Mouse (Mus musculus) adrenal gland, postnatal 10 days (tissue): ENCODE measurements around the gene Chchd4. TPM values are rescaled to one million over a fixed set of nuclear protein-coding genes. Genes with fewer than 3 reads are reported as not detected.
"Not testable (repeated sequence)": the region's sequence is repeated elsewhere in the genome, so short reads cannot be mapped to it uniquely, and the experiment has no call there.

Experiments used
- DNase-seq: peaks from one replicate; pipeline ENCODE4 v3.0.0; 2021; ENCODE audit warnings: mixed read lengths
- total RNA-seq, 2 experiments: library from RNA; stranded (reverse); gene quantifications; 2 replicates each; pipeline ENCODE4 v1.2.3; 2021

The Chchd4 gene
- total RNA-seq, 2 experiments from 2014 or later, result 15.7 to 16.4 TPM

DNA sequence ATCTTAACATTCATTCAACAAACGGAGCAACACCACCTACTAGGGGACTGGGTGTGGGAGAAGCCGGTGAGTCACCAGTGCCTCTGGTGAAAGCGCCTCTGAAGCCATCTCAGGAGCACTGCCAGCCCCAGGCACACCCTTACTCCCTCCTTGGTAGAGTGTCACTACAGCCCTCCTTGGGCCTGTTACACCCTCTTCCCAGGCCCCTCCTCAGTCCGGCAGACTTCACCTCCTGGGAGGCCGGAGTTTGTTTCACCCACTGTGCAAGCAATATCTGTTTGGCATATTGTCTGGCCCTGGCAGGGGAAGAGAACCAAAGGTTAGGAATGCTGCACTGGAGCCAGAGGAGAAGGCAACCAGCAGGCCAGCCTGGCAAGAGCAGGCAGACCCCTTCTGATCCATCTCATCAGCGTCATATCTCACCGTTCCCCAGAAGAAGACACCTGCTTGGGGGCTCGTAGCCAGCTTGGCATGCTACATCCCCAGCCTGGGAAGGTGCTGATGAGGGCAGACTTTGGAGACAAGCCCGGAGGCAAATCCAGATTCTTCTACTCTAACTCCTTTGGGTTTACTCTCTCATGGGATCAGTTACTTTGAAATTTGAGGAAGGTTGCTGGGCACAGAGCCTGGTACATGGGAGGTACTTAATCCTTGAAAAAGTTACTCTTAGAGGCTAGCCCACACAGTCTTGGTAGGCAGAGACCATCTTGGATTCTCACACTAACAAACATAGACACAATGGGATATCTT lies 1.3 kb upstream of the Chchd4 start:
- DNase-seq, result peak; percentile 59

DNA sequence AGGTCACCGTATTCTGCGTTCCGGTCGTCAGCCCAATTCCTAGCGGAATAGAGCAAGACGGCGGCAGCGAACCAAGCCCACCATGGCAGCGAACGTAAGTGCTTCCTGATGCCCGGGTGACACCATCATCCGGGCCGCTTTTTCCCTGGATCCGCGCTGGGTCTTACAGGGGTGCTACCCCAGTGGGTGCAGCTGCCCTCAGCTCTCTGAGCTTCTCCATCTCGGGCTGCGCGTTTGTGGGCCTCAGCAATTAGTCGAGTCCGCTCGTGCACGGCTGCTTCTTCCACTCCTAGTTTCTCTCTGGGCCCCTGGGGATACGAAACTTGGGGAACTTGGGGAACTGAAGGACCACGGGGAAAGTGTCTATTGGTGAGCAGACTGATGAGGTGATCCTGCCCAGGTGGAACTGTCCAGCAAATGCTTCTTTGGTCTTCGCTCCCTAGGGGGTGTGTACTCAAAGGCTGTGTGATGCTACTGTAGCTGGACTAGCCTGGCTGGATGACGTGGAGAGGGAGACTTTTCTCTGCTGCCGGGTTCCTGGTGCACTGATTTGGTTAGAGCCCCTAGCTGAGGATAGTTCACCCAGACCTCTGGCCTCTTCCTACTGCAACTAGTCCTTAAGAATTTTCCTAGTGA lies 577 bp upstream of the Chchd4 start:
- DNase-seq, result no peak

DNA sequence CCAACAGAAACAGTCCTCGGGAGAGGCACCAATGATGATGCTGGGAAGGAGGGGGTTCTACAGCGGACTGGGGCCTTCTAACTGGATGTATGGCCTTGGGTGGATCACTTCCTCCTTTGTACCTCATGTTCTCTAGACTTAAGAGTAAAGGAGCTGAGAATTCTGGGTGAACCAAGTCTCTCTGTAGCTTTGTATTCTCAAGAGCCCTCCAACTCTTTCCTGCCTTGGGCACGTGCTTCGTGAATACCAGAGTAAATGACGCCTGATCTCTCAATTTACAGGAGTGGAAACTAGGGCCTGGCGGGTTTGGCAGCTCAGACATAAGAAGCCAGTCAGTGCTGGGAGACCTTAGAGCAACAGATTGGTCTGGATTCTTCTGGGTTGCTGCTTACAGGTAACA lies 1.0 kb downstream of the Chchd4 start:
- peak; percentile 10 for DNase-seq

DNA sequence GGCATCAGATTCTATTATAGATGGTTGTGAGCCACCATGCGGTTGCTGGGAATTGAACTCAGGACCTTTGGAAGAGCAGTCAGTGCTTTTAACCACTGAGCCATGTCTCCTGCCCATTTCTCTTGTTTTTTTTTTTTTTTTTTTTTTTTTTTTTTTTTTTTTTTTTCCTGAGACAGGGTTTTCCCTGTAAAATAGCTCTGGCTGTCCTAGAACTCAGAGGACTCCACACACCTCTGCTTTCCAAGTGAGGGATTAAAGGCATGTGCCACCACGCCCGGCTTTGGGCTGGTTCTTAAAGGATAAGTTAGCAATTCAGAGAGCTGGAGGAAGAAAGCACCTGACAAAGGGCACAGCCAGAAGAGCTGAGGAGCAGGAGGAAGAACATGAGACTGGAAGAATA lies 1.9 kb downstream of the Chchd4 start:
- not testable (repeated sequence) for DNase-seq

DNA sequence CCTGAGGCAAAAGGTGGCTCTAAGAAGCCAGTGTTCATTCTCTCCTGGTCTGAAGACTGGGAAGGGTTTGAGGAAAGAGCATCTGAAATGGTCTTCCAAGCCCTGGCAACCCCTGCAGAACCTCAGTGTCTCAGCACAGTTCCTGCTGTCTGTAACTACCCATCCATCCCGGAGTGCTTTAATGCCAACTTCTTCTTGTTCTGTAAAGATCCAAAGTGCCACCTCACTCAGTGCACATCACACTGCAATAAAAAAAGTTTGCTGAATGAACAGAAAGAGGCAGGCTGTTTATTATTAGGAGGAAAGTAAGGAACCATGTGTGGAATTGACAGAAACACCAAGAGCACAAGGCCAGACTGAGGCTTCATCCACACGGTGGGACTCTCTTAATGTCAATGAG lies 2.6 kb downstream of the Chchd4 start:
- no peak for DNase-seq

GRCm38 (mm10) chr6:91467106-91467505 lies 6.2 kb downstream of the Chchd4 start:
- no peak for DNase-seq

DNA sequence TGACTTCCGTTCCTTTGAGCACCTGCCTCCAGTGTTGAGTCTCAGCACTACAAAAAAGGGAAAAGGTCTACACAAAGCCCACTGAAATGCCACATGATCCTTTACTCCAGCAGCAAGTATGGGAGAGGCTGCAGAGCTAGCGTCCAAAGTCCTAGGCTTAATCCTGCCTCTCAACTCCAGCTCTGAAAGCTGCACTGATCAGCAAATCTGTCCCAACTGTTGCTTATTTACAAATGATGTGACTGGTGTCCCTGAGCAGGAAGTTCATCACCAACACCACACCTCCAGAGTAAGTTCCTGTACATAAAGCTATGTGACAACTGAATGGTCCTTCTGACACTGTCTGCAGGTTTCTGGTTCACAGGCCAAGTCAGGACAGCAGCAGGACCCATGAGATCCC lies 7.6 kb downstream of the Chchd4 start:
- DNase-seq, result no peak

- DNase-seq, result peak; percentile 22
These were observed 13.9 kb downstream of the Chchd4 start for GRCm38 (mm10) chr6:91459471-91459870.

DNA sequence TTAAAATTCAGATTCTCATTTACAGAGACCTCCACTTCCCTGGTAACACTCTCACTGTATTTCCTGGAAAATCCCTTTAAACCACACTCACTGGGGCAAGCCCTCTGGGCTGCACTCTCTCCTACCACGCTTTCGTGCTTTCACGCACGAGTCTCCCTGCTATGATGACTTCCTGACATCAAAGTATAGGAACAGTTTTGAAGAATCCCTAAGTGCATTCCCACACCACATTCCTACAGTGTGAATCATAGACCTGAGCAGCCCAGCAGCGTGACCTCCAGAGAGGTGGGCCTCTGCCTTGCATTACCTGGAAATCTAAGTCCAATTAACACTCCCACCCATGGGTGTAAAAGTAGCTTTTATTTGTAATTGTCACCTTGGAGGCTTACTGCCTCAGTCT lies 18.8 kb downstream of the Chchd4 start:
- no peak for DNase-seq

DNA sequence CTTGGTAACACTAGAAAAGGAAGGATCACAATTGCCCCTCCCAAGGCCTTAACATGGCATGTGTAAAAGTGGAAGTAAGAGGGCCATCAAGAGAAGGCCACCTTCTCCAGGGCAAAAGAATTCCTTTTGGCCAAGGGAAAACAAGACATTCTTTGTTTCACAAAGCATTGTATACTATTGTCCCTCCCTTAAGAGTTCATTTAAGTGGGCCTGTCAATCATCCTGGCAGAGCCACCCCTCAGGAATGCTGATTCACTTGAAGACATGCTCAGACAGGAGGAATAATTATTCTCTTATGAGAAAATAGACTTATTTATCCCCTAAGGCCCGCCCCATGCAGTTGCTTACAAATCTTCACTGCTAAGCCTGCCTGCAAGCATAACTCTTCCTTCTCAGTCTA lies 21.3 kb downstream of the Chchd4 start:
- DNase-seq, result no peak

DNA sequence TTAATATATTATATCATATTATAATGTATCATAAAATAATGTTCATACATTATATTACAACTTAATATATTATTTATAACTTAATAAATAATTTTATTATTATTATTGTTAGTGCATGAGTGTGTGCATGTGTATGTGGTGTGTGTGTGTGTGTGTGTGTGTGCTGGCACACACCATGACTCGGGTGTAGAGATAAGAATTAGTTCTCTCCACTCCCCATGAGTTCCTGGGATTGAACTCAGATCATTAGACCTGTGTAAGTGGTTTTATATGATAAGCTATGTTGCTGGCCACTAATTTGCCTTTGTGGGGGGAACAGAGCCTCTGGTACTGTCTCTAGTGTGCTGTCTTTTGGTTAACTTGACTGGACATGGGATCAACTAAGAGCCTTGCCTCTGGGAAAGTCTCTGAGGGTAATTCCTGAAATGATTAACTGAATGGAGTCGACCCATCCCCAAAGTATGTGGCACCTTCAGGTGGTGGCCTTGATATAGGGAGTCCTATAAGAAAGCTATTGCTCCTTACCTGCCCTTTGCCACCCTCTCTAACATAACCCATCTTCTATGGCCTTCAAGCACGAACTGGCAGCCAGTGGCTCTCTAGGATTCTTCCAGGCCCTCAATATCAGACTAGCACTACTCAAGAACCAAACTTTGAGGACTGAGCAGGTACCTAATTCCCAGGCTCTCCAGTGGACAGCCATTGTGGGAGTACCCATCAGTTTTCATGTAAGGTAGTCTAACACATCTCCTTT lies 23.7 kb downstream of the Chchd4 start:
- DNase-seq, result no peak

GRCm38 (mm10) chr6:91445316-91445715 lies 28.0 kb downstream of the Chchd4 start:
- DNase-seq, result no peak

DNA sequence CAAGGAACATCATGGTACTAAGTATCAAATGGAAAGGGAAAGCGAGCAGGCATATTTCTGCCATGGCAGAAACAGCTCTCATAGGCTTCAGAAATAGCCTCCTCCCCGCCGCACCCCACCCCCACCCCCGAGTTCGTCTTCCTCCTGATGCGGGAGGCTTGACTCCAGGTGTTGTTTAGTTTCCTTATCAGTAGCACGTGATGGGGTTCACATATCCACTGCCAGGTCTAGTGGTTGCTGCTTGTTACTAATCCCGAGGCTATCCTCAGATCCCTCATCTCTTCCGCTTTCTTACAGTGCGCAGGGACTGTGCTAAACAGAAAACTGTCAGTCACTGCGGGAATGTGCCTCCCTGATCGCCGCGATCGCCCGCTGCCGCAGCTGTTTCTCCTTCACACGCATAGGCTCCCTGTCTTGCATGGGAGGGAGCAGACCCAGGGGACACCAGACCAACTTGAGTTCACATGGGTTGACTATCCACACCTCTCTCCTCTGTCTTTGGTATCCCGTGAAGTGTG lies 32.1 kb downstream of the Chchd4 start:
- DNase-seq, result no peak

- DNase-seq, result peak; percentile 97
These were observed 32.7 kb downstream of the Chchd4 start for GRCm38 (mm10) chr6:91440474-91441144.

DNA sequence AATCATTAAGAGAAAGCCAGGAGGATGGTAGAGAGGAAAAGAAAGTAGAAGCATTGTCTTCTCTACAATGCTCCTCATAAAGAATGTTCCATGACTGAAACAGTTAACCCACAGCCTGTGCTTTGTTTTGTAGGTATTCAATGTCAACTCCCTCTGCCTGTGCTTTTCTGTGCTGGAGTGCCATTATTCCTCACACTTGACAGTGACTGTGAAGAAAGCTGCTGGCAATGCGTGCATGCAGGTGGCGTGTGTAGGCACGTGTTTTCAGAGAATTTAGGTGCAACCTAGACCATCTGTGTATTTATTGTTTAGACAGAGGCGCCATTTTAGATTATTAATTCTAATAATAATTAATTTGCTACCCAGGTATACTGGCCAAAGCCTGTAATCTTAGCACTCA lies 49.2 kb downstream of the Chchd4 start:
- no peak for DNase-seq

GRCm38 (mm10) chr6:91421629-91422028 lies 51.7 kb downstream of the Chchd4 start:
- DNase-seq, result no peak

- no peak for DNase-seq
These were observed 56.0 kb downstream of the Chchd4 start for GRCm38 (mm10) chr6:91417291-91417845.

GRCm38 (mm10) chr6:91416146-91416545 lies 57.2 kb downstream of the Chchd4 start:
- no peak for DNase-seq

DNA sequence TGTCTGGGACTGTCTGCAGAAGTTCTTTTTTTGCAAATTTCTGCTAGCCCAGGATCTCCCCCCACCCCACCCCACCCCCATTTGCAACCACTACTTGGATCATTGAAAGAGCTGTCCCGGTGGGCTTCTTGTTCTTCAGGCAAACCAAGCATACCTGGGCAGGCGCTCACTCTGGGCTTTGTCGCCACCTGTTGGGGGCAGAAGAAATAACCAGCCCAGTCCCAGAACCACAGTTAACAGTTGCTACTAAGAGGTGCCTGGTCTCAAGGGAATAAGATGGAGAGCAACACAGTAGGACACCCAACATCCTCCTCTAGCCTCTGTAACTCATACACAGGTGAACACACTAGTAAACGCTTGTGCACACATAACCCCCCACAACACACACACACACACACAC lies 58.5 kb downstream of the Chchd4 start:
- DNase-seq, result peak; percentile 33
